Mouse (Mus musculus) heart, adult 2 months (tissue): ENCODE results near the gene Cux2. TPM values are rescaled to one million over a fixed set of nuclear protein-coding genes. Genes with fewer than 3 reads are reported as not detected.

Source experiments
- DNase-seq, 2 experiments: peaks; one replicate each; pipeline ENCODE4 v3.0.0; 2021
- H3K27ac ChIP-seq: fragments of 200-600 bp; 2 replicates; pipeline ENCODE4 v1.8.1; 2022
- H3K27me3 ChIP-seq: fragments of 200-500 bp; 2 replicates; pipeline ENCODE4 v1.6.1; 2012; ENCODE audit warnings: mild to moderate bottlenecking, low read length, inconsistent platforms, mixed read lengths; ENCODE audit not compliant: control insufficient read depth, insufficient read depth
- H3K36me3 ChIP-seq: fragments of 200-500 bp; 2 replicates; pipeline ENCODE4 v1.6.1; 2012; ENCODE audit warnings: low read length, inconsistent platforms; ENCODE audit not compliant: control insufficient read depth, insufficient read depth
- H3K4me1 ChIP-seq: fragments of 200-500 bp; 2 replicates; pipeline ENCODE4 v1.6.1; 2011; ENCODE audit warnings: low read length; ENCODE audit not compliant: control insufficient read depth, insufficient read depth
- H3K4me3 ChIP-seq: fragments of 200-600 bp; 2 replicates; pipeline ENCODE4 v1.8.1; 2022
- H3K79me2 ChIP-seq: fragments of 200-500 bp; replicated peaks from 2 replicates; pipeline ENCODE4 v1.6.1; 2012; ENCODE audit warnings: mild to moderate bottlenecking, inconsistent platforms, low read length, moderate library complexity, mixed read lengths; ENCODE audit not compliant: control insufficient read depth, insufficient read depth
- H3K9ac ChIP-seq: fragments of 200-500 bp; 2 replicates; pipeline ENCODE4 v1.6.1; 2012; ENCODE audit warnings: low read depth, mild to moderate bottlenecking, control low read depth, inconsistent platforms, low read length, mixed read lengths
- CTCF ChIP-seq: fragments of 200-600 bp; IDR thresholded peaks from 2 replicates; pipeline ENCODE4 v1.8.1; 2022; ENCODE audit warnings: antibody characterized with exemption, mild to moderate bottlenecking, moderate library complexity
- EP300 ChIP-seq: fragments of 200-500 bp; IDR thresholded peaks from 2 replicates; pipeline ENCODE4 v1.6.1; 2011; ENCODE audit warnings: low read depth, low read length, control low read depth; ENCODE audit not compliant: insufficient read depth
- POLR2A ChIP-seq: fragments of 200-500 bp; IDR thresholded peaks from 2 replicates; pipeline ENCODE4 v1.6.1; 2011; ENCODE audit warnings: mild to moderate bottlenecking, low read depth, low read length, control low read depth; ENCODE audit not compliant: insufficient read depth
- WGBS: fragments of 180-500 bp; shearing (Covaris S2); methylation state at CpG from one replicate; pipeline ENCODE4 v1.1.7; 2018; 5-methylcytosine and 5-hydroxymethylcytosine counted together
- intact Hi-C: fragments of 180-260 bp; cut with DNase I; formaldehyde crosslinking; loops from one replicate; pipeline ENCODE4 v1.15.1; 2025
- polyA plus RNA-seq: library from polyadenylated mRNA; depleted of rRNA; stranded (reverse); fragments of >200 nt; gene quantifications from 2 replicates; pipeline ENCODE4 v1.2.3, GENCODE M21; 2012
- total RNA-seq, 2 experiments: library from RNA; stranded (reverse); gene quantifications; 2 replicates each; pipeline ENCODE4 v1.2.3; 2021

Cux2 gene
- total and polyA plus RNA-seq, 3 experiments = 11.4 to 18.4 (median 18.1) TPM

GRCm38 (mm10) chr5:121836692-121837415 lies 213.0 kb downstream of the Cux2 start:
- Histone ChIP-seq H3K79me2 (peaks cover 11% of the 10 kb centered on the region), H3K4me3 (peak overlapping the region; percentile 74), H3K4me1 (peaks cover 20% of the 10 kb centered on the region), H3K9ac (peak overlapping the region; percentile 91), H3K36me3 (peaks cover 2% of the 10 kb centered on the region; the same call in 1 of the 2 replicates), H3K27me3 (no peaks in the 10 kb centered on the region), H3K27ac (peak overlapping the region; percentile 98)
- peak; percentile 95 to 96 for DNase-seq
- TF ChIP-seq EP300 (0 out of 2 replicates have a peak, but pooled peaks have one; percentile 6), CTCF (peak; percentile 31; the same call in 1 of the 2 replicates), POLR2A (peak; percentile 82)
- under 1% methylated on average over 74 of the region's 77 CpGs for WGBS
- intact Hi-C loops = loop anchor here (5.0 kb wide), 1 partner anchor 125 kb away; the partner anchor contains the start of gene Atxn2

GRCm38 (mm10) chr5:121835949-121836691 lies 213.8 kb downstream of the Cux2 start:
- peak in 1 of 2 experiments; percentile 61 for DNase-seq
- Histone ChIP-seq H3K79me2 (peaks cover 16% of the 10 kb centered on the region), H3K27me3 (no peaks in the 10 kb centered on the region), H3K4me1 (peaks cover 27% of the 10 kb centered on the region), H3K27ac (peak overlapping the region; percentile 98), H3K4me3 (peak overlapping the region; percentile 74), H3K36me3 (peaks cover 2% of the 10 kb centered on the region; the same call in 1 of the 2 replicates), H3K9ac (peak overlapping the region; percentile 91)
- under 1% methylated on average over 49 of the region's 51 CpGs for WGBS
- intact Hi-C loops = loop anchor here (5.0 kb wide), 1 partner anchor 124 kb away; the partner anchor contains the start of gene Atxn2
- no peak for TF ChIP-seq CTCF
- no peak for TF ChIP-seq EP300
- no peak; the same call in 1 of the 2 replicates for TF ChIP-seq POLR2A

DNA sequence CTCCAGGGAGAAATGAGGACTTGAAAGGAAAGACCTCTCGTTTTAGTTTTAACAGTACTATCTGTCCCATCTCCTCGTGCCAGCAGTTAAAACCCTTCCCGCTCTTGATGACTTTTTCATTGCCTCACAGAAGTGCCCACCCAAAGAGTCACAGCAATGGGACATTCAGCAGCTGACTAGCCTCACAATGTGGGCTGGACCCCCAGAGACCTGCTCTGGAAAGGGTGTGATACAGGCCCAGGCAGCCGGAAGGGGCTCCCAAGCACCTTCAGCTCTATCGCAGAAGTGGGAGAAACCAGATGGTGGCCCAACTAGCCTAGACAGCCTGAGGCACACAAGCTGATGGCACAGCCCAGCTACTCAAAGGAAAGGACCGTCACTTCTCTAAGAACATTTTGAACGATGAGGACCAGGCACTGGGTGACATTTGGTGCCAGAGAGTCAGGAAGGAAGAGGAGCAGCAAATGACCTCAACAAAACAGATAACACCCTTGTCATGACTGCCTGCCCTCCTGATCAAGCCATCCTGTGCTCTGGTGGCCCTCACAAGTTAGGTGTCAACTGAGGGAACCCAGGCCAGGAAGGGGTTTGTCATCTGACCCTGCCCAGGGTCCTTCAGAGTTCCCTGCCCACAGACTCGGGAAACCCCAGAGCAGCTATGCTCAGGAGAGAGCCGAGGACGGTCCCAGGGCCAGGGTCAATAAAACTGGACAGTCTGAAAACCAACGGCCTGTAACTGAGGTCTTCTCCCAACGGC lies 214.7 kb downstream of the Cux2 start:
- Histone ChIP-seq H3K4me1 (peaks cover 31% of the 10 kb centered on the region), H3K27me3 (no peaks in the 10 kb centered on the region), H3K36me3 (peaks cover 2% of the 10 kb centered on the region; the same call in 1 of the 2 replicates), H3K9ac (peak overlapping the region; percentile 91), H3K79me2 (peaks cover 20% of the 10 kb centered on the region), H3K4me3 (peak overlapping the region; percentile 74), H3K27ac (peak overlapping the region; percentile 98)
- WGBS = 18% methylated on average over 12 of the region's 12 CpGs
- peak in 1 of 2 experiments; percentile 28 for DNase-seq
- intact Hi-C loops = loop anchor here (5.0 kb wide), 1 partner anchor 123 kb away; the partner anchor contains the start of gene Atxn2
- TF ChIP-seq POLR2A (no peak), CTCF (no peak), EP300 (0 out of 2 replicates have a peak, but pooled peaks have one; percentile 14)

- Histone ChIP-seq H3K9ac (peak overlapping the region; percentile 2), H3K4me1 (peaks cover 33% of the 10 kb centered on the region)
- intact Hi-C loops = no loop called here
Observed at GRCm38 (mm10) chr5:121834241-121834606, 215.7 kb downstream of the Cux2 start.

DNA sequence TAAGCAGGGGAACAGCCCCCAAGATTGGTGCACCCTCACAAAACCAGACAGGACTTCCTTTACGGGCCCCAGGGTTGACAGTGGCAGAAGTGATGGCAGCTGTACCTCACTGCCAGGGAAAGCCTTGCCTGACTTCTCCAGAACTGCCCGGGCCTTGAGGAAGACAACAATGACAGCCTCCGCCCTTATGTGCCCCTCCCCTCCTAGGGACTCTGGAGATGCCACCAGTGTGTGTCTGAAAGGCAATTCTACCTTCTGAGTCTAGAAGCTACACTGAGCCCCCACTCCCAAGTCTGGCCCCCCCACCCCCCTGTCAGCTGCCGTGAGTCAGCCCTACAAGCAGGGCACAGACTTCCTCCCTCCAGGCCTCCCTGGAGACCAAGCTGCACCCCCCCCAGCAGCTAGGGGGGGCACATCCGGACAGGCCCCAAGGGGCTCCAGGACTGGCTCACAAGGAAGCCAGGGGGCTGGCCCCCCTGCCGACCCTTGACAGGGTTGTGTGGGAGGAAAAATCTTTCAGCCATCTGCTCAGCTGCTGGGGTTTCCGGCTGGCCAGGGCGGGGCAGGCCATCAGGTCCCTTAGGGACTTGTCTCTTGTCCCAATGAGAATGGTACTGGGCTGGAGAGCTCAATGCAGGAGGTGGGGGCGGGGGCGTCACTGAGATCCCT lies 216.2 kb downstream of the Cux2 start:
- intact Hi-C loops = no loop called here
- Histone ChIP-seq H3K4me3 (peak overlapping the region; percentile 74), H3K27me3 (no peaks in the 10 kb centered on the region), H3K79me2 (peaks cover 23% of the 10 kb centered on the region), H3K36me3 (peaks cover 2% of the 10 kb centered on the region; the same call in 1 of the 2 replicates), H3K9ac (peak overlapping the region; percentile 46), H3K27ac (peak overlapping the region; percentile 98), H3K4me1 (peaks cover 31% of the 10 kb centered on the region)
- 25% methylated on average over 10 of the region's 10 CpGs for WGBS
- peak; percentile 87 to 91 for DNase-seq
- TF ChIP-seq EP300 = peak; percentile 56; the same call in 1 of the 2 replicates
- TF ChIP-seq POLR2A = no peak

More at GRCm38 (mm10) chr5:121834241-121834606, 215.7 kb downstream of the Cux2 start:
- TF ChIP-seq EP300 = no peak
- TF ChIP-seq CTCF = no peak
- no peak for TF ChIP-seq POLR2A
- DNase-seq = no peak
- Histone ChIP-seq H3K4me3 (peak overlapping the region; percentile 74), H3K79me2 (peaks cover 20% of the 10 kb centered on the region), H3K27ac (peak overlapping the region; percentile 98), H3K36me3 (peaks cover 2% of the 10 kb centered on the region; the same call in 1 of the 2 replicates), H3K27me3 (no peaks in the 10 kb centered on the region)
- 35% methylated on average over 7 of the region's 7 CpGs for whole genome bisulfite sequencing
